Mouse (Mus musculus): ENCODE results near the gene Boll. TPM values are rescaled to one million over a fixed set of nuclear protein-coding genes. Genes with fewer than 3 reads are reported as not detected.

Gene Boll
- 1 to 10 TPM; 2.5 to 3.7 TPM for polyA plus RNA-seq (2017; shearing (Covaris generic))

GRCm38 (mm10) chr1:55363044-55363565, at the start of gene Boll:
TSS of gene Boll (minus strand) at chr1:55363469.

DNA sequence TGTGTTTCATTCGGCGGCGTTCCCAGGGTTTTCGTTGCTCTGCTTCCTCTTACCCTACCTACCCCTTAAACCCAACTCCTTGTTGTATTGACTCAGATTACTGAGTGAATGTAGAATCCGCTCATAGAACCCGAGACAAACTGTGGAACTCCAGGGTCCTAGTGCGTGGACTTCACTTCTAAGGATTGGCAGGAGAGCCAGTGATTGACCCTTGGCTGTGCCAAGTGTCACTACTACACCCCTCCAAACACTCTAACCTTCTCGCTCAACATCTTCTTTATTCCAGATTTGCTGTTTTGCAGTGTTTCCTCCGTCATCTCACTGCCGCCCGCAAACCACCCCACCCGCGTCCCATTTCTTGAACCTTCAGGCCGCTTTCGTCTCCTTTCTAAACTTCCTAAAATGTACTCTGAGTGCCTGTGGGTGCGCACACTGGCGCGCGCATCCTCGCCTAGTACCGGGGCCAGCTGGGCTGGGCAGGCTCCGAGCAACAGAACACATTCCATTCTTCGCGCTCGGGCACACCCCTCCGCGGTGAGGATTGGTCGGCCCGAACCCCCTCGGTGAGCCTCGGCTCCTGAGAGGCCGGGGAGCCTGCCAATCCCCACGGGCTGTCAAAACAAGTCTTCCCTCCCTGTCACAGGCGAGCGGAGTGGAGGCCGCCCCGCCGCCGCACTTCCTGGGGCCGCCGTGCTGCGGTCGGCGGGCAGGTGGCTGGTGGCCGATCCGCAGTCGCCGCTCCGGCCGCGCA, 42.2 kb upstream of the Boll start, which contains the start of gene Plcl1:
Plcl1 (plus strand) TSS at position 650 of the 751 bp plus-strand sequence.

GRCm38 (mm10) chr1:55236890-55237642, 126.2 kb downstream of the Boll start, which contains the start of gene Mars2:
TSS of gene Mars2 (plus strand) at chr1:55237177.

GRCm38 (mm10) chr1:55226011-55226857, 137.0 kb downstream of the Boll start, which contains the start of gene Rftn2:
TSS of gene Rftn2 (minus strand) at chr1:55226782.

Other genes starting within 250 kb of the Boll start
- gene Mob4, start 232.2 kb downstream of the Boll start, polyA plus RNA-seq (2017; shearing (Covaris generic)), result 10 to 100 TPM; 98.7 TPM
- gene Rftn2, start 136.7 kb downstream of the Boll start, polyA plus RNA-seq (2017; shearing (Covaris generic)), result 1 to 10 TPM; 5.2 to 9.1 TPM
- 1 to 10 TPM; 2.5 to 3.9 TPM for gene Mars2, start 126.3 kb downstream of the Boll start, polyA plus RNA-seq (2017; shearing (Covaris generic))
- 1 to 10 TPM; 7.4 to 9.6 TPM for gene Plcl1, start 42.5 kb upstream of the Boll start, polyA plus RNA-seq (2017; shearing (Covaris generic))